Mouse (Mus musculus) limb, embryonic 14.5 days (tissue): ENCODE measurements around the gene Lamp1. TPM values are rescaled to one million over a fixed set of nuclear protein-coding genes. Genes with fewer than 3 reads are reported as not detected.

Source experiments
- ATAC-seq: fragments of 200-750 bp; cut with Nextera tagmentation; 2 replicates; pipeline ENCODE4 v1.8.0; 2017; ENCODE audit warnings: low read depth, moderate number of reproducible peaks, moderate TSS enrichment; ENCODE audit not compliant: low FRiP score
- DNase-seq: peaks from one replicate; pipeline ENCODE4 v3.0.0-alpha.2; 2015; ENCODE audit warnings: low spot score
- H3K27ac ChIP-seq: fragments of 300-500 bp; sonication (generic); replicated peaks from 2 replicates; pipeline ENCODE4 v1.5.1; 2014; ENCODE audit warnings: low read depth, mild to moderate bottlenecking, low read length, moderate library complexity, mixed read lengths
- H3K27me3 ChIP-seq: fragments of 300-500 bp; sonication (generic); 2 replicates; pipeline ENCODE4 v1.6.1; 2014; ENCODE audit warnings: low read length, mixed read lengths; ENCODE audit not compliant: control insufficient read depth, insufficient read depth
- H3K36me3 ChIP-seq: fragments of 300-500 bp; sonication (generic); 2 replicates; pipeline ENCODE4 v1.6.1; 2014; ENCODE audit warnings: mild to moderate bottlenecking, low read length, moderate library complexity, mixed read lengths; ENCODE audit not compliant: control insufficient read depth, insufficient read depth
- H3K4me1 ChIP-seq: fragments of 300-500 bp; sonication (generic); 2 replicates; pipeline ENCODE4 v1.6.1; 2014; ENCODE audit warnings: antibody characterized with exemption, low read length, mixed read lengths; ENCODE audit not compliant: control insufficient read depth, insufficient read depth
- H3K4me2 ChIP-seq: fragments of 300-500 bp; sonication (generic); replicated peaks from 2 replicates; pipeline ENCODE4 v1.6.1; 2014; ENCODE audit warnings: low read depth, mild to moderate bottlenecking, low read length, moderate library complexity; ENCODE audit not compliant: severe bottlenecking
- H3K4me3 ChIP-seq: fragments of 300-500 bp; sonication (generic); replicated peaks from 2 replicates; pipeline ENCODE4 v1.5.1; 2014; ENCODE audit warnings: low read length
- H3K9ac ChIP-seq: fragments of 300-500 bp; sonication (generic); 2 replicates; pipeline ENCODE4 v1.6.1; 2014; ENCODE audit warnings: mild to moderate bottlenecking, low read depth, low read length, moderate library complexity; ENCODE audit not compliant: severe bottlenecking
- H3K9me3 ChIP-seq: fragments of 300-500 bp; sonication (generic); 2 replicates; pipeline ENCODE4 v1.6.1; 2016; ENCODE audit warnings: low read length; ENCODE audit not compliant: control insufficient read depth
- POLR2A ChIP-seq: fragments of 200-500 bp; IDR thresholded peaks from 2 replicates; pipeline ENCODE4 v1.8.0; 2012; ENCODE audit warnings: inconsistent platforms, mild to moderate bottlenecking, moderate library complexity, borderline replicate concordance; ENCODE audit not compliant: insufficient read depth, insufficient read length; ENCODE audit errors: extremely low read depth
- WGBS: fragments of 180-500 bp; shearing (Covaris S2); extraction: QIAGEN DNeasy Blood & Tissue Kit; methylation state at CpG from one replicate; pipeline ENCODE4 v1.1.7; 2014; 5-methylcytosine and 5-hydroxymethylcytosine counted together
- polyA plus RNA-seq, 2 experiments: library from polyadenylated mRNA; depleted of rRNA in 1 of 2; stranded (reverse) in 1 of 2; unstranded in 1 of 2; fragments of >200 nt; fragmentation: Nextera tagmentation in 1 of 2; extraction: Ambion mirVana in 1 of 2; gene quantifications; 2 replicates each; pipeline versions ENCODE4 v1.2.1 to v1.2.3; 2012 to 2014

The Lamp1 gene
- polyA plus RNA-seq, 2 experiments = 300 to 335 TPM

DNA sequence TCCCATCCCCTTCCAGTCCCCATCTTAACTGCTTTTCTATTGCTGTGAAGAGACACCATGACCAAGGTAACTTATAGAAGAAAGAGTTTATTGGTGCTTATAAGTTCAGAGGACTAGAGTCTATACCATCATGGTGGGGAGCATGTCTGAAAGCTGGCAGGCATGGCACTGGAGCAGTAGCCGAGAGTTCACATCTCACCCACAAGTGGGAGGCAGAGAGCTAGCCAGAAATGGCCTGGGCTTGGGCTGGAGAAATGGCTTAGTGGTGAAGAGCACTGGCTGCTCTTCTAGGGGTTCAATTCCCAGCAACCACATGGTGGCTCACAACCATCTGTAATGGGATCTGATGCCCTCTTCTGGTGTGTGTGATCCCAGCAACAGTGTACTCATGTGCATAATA lies 44.5 kb downstream of the Lamp1 start:
- no peak overlapping the region for H3K4me2 ChIP-seq
- no peak overlapping the region for H3K4me3 ChIP-seq
- no peaks in the 10 kb centered on the region for H3K9me3 ChIP-seq
- DNase-seq (no peak), ATAC-seq (no peak)
- H3K27me3 ChIP-seq = peaks cover 20% of the 10 kb centered on the region
- H3K36me3 ChIP-seq = no peaks in the 10 kb centered on the region
- WGBS = 46% methylated on average over 1 of the region's 1 CpGs
- no peak for TF ChIP-seq POLR2A
- no peak overlapping the region for H3K9ac ChIP-seq
- no peak overlapping the region for H3K27ac ChIP-seq
- 0 out of 2 replicates have a peak, but pooled peaks cover 6% of the 10 kb centered on the region for H3K4me1 ChIP-seq

DNA sequence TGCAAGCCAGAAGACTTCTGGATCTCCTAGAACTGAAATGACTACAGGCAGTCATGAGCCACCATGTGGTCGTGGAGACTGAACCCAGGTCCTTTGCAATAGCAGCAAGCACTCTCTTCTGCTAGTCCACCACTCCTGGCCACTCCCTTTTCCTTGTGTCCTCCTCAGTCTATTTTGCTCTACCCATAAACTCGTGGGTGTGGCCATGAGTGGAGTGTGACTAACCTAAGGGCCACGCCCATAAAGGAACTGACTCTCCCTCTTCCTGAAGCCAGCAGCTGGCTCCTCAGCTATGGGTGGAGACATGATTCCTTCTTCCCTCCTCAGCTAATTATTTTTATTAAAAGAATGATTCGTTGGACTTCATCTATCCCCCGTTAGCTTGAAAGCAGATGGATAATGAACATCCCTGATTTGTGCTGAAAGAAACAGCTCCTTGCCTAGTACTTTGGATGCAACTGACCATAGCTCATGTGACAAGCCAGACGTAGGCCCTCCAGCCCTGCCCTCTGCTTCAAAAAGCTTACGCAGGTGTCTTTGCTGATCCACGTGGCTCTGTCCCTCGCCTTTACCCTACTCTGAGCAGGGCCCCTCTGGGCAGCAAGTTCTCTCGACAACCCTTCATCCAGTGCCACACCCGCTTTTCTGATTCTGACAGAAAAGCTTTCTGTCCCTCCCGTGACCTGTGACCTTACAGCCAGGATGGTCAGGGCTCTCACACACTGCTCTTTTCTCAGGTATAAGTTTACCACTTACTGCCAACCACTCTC lies 45.6 kb downstream of the Lamp1 start:
- no peak overlapping the region for H3K4me3 ChIP-seq
- no peak for TF ChIP-seq POLR2A
- H3K4me2 ChIP-seq = no peak overlapping the region
- 0 out of 2 replicates have a peak, but pooled peaks cover 6% of the 10 kb centered on the region for H3K4me1 ChIP-seq
- H3K9ac ChIP-seq = no peak overlapping the region
- H3K9me3 ChIP-seq = no peaks in the 10 kb centered on the region
- H3K27ac ChIP-seq = no peak overlapping the region
- 65% methylated on average over 12 of the region's 12 CpGs for WGBS
- DNase-seq (peak; percentile 20), ATAC-seq (no peak)
- H3K27me3 ChIP-seq = peaks cover 20% of the 10 kb centered on the region
- H3K36me3 ChIP-seq = no peaks in the 10 kb centered on the region

- Histone ChIP-seq H3K27me3 (peaks cover 20% of the 10 kb centered on the region), H3K4me2 (no peak overlapping the region), H3K4me3 (no peak overlapping the region), H3K27ac (no peak overlapping the region), H3K9ac (no peak overlapping the region), H3K9me3 (no peaks in the 10 kb centered on the region), H3K36me3 (no peaks in the 10 kb centered on the region), H3K4me1 (0 out of 2 replicates have a peak, but pooled peaks cover 6% of the 10 kb centered on the region)
- no peak for TF ChIP-seq POLR2A
- ATAC-seq (no peak), DNase-seq (no peak)
- WGBS = 85% methylated on average over 5 of the region's 5 CpGs
Measured at GRCm38 (mm10) chr8:13205311-13205710, 46.4 kb downstream of the Lamp1 start.

GRCm38 (mm10) chr8:13206290-13206689 lies 47.3 kb downstream of the Lamp1 start:
- H3K4me1 ChIP-seq = no peaks in the 10 kb centered on the region
- WGBS = 21% methylated on average over 5 of the region's 5 CpGs
- H3K36me3 ChIP-seq = no peaks in the 10 kb centered on the region
- TF ChIP-seq POLR2A = no peak
- DNase-seq = no peak
- no peak overlapping the region for H3K4me2 ChIP-seq
- peaks cover 12% of the 10 kb centered on the region for H3K27me3 ChIP-seq
- no peak overlapping the region for H3K9ac ChIP-seq
- ATAC-seq = no peak
- no peak overlapping the region for H3K27ac ChIP-seq
- no peaks in the 10 kb centered on the region for H3K9me3 ChIP-seq
- no peak overlapping the region for H3K4me3 ChIP-seq

DNA sequence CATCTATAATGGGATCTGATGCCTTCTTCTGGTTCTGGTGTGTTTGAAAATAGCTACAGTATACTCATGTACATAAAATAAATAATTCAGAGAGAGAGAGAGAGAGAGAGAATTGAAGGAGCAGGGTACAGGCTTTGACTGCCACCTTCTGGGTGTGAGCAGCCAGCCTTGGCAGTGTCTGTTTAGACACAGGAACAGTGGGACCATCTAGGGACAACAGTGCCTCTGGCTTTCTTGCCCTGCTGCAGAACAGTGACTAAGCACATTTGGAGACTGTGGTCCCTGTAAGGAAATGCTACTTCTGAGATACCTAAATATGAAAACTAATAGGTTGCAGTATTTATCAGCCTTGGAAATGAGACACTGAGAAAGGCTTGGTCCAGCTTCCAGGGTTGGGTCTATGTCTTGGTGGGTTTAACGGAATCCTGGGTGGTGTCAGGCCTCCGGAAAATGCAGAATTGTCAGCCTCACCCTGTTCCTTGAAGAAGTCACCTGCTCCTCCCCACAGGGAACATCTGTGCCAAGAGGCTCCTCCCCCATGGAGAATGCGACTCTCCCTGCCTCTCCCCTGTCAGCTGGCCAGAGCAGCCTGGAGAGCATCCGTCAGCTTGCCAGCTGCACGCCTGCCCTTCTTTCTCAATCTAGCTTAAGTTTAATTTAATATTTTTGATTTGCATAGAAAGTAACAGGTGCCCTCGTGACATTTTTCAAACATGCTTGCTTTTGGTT lies 49.8 kb downstream of the Lamp1 start:
- no peaks in the 10 kb centered on the region for H3K27me3 ChIP-seq
- no peak overlapping the region for H3K27ac ChIP-seq
- no peaks in the 10 kb centered on the region for H3K36me3 ChIP-seq
- no peak overlapping the region for H3K4me2 ChIP-seq
- no peak overlapping the region for H3K9ac ChIP-seq
- WGBS = 32% methylated on average over 6 of the region's 6 CpGs
- no peak for TF ChIP-seq POLR2A
- no peak overlapping the region for H3K4me3 ChIP-seq
- DNase-seq (no peak), ATAC-seq (no peak)
- H3K4me1 ChIP-seq = peaks cover 8% of the 10 kb centered on the region
- no peaks in the 10 kb centered on the region for H3K9me3 ChIP-seq
